Mouse (Mus musculus) lung, postnatal 0 days (tissue): ENCODE results near the gene Ehd1.

Experiments used
- CTCF ChIP-seq: IDR thresholded peaks from 2 replicates; pipeline ENCODE4 v1.5.1; 2016; ENCODE audit warnings: antibody characterized with exemption, mild to moderate bottlenecking
- EP300 ChIP-seq: IDR thresholded peaks from 2 replicates; pipeline ENCODE4 v1.6.1; 2016; ENCODE audit warnings: antibody characterized with exemption, mild to moderate bottlenecking, control low read depth

GRCm38 (mm10) chr19:6346661-6347060 lies 70.1 kb downstream of the Ehd1 start:
- TF ChIP-seq CTCF = no peak
- no peak for TF ChIP-seq EP300
